Mouse (Mus musculus): ENCODE data around the gene Gm9857. TPM values are rescaled to one million over a fixed set of nuclear protein-coding genes. Genes with fewer than 3 reads are reported as not detected.

The Gm9857 gene
- polyA plus RNA-seq, 1 experiment = not detected

DNA sequence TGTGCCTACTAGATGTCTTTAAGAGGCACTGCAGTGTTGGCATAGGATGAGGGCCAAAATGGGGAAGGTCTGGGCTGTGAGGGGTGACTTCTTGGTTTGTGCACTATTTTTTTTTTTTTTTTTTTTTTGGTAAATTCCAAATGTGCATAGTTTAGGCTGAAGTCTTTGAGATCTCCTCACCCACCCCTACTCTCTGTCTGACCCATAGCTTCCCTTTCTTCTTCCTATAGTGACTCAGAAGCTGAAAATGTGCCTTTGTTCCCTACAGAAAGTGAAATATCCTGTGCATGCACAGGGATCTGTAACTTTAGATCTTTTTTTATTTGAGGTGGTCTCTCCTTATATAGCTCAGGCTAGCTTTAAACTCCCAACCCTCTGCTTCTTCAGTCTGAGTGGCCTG, 17.7 kb upstream of the Gm9857 start:
- no peak for TF ChIP-seq GATA1 (IDR thresholded peaks at IDR 0.05; ENCODE audit: low read length)

DNA sequence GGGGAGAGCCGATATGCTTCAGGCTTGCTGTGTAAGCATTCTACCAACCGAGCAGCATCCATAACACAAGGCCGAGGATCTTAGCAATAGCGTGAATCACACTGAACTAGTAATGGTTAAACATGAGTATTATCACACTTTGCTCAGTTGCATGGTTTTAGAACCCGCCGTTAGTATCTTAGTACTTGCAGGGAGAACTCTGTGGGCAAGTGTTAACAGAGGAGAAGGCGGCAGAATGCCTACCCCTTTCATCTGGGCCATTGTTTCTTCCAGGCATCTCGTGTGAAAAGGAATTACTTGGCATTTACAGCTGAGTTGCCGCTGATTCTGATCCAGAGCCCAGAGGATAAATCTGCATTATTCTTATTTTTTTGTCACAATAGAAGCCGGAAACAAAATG, 751 bp upstream of the Gm9857 start:
- no peak for TF ChIP-seq GATA1 (IDR thresholded peaks at IDR 0.05; ENCODE audit: low read length)

DNA sequence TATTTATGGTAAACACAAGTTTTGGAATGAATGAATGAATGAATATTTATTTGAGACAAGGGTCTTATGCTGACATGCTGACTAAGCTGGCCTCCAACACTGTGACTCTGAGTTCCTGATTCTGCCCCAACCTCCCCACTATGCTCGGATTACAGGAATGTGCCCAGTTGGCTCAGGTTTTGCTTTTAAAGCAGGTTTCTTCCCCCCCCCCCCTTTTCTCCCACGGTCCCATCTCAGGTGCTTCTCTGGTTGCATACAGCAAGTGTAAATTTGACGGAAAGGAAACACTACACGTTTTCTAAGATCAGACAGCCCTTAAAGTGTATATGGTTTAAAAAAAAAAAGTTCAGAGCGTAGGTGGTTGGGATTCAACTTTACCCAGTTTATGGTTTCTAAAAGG, 672 bp downstream of the Gm9857 start, which contains the start of gene Henmt1:
Gene Henmt1, plus strand, starts transcription at position 301 of the 400 bp plus-strand sequence.
- no peak for TF ChIP-seq GATA1 (IDR thresholded peaks at IDR 0.05; ENCODE audit: low read length)

DNA sequence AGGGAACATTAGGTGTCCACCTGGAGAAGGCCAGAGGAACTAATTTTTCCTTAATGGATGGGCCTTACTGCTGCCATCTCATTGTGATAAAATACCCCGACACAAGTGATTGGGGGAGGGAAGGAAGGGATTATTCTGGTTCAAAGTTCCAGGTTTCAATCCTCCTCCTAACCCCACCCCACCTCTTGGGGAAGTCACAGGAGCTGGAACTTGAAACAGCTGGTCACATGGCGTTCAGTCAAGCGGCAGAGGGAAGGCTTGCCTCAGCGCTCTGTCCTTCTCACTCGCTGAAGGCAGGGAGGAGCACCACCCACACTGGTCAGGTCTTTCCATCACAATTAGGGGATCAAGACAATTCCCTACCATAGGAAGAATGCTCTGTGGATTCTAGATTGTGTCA, 1.6 kb downstream of the Gm9857 start:
- no peak for TF ChIP-seq GATA1 (IDR thresholded peaks at IDR 0.05; ENCODE audit: low read length)

DNA sequence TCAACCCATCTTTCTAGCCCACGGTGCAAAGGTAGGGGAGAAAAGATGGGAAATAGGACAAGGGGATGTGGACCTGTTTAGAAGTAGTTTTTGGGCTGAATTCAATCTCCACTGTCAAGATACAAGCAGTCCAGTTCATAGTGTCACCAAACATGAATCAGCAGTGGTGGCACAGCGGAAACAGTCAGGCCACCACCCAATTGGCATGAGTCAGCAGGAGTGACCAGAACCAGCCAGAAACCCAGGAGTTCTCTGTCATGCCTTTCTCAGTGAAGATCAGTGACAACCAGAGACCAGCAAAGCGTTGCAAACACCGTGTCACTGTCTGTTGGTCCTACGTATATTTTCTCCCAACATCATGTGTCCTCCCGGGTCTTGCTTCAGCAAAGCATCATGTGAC, 6.7 kb downstream of the Gm9857 start:
- no peak for TF ChIP-seq GATA1 (IDR thresholded peaks at IDR 0.05; ENCODE audit: low read length)

DNA sequence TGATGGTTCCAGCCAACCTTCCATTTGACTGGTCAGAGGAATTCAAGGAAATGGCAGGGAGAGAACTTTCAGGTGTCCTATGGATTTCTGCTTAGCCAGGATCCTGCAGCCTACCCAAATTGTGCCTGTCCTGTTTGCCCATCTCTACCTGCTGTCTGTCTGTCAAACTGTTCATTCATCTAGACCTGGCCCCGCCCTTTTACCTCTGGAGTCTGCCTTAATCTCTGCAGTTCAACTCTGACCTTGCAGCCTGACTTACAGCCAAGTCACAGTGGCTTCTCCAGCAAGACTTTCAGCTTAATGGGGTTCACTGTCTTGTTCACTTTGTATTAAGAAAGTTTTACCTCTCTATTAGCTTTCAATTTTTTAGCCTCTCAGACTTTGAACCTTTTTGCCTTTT, 13.9 kb downstream of the Gm9857 start:
- no peak for TF ChIP-seq GATA1 (IDR thresholded peaks at IDR 0.05; ENCODE audit: low read length)

DNA sequence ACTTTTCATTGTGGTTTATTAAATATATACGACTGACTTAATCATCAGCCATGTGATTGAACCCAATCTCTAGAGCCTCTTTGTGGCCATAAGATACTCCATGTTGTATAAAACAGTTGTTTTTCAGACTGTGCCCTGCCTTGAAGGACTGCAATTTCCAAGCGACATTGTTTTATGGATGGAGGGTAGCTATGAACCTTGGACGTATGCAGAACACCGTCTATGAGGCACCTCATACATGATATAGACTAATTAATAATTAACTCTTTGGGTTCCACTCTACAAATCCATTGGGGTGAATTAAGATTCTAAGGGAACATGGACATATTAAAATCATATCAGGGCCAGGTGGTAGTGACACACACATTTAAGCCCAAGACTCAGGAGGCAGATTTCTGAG, 14.6 kb downstream of the Gm9857 start:
- TF ChIP-seq GATA1 (IDR thresholded peaks at IDR 0.05; ENCODE audit: low read length) = no peak

DNA sequence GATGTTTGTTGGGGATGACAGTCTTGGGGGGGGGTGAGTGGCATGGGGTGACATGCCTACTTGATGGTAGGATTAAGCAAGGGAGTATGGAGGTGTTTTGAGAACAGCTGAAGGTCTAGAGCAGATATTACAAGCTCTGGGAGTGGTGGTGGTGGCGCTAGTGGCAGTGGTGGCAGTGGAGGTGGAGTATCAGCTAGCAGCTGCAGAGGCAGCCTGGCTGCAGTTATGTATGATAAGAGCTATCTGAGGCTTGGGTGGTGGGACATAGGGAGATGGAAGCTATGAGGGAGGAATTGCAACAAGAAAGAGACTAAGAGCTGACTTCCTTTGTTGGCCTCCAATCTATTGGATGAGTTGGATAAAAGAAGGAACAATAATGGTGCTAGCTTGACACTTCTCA, 18.4 kb downstream of the Gm9857 start:
- no peak for TF ChIP-seq GATA1 (IDR thresholded peaks at IDR 0.05; ENCODE audit: low read length)

DNA sequence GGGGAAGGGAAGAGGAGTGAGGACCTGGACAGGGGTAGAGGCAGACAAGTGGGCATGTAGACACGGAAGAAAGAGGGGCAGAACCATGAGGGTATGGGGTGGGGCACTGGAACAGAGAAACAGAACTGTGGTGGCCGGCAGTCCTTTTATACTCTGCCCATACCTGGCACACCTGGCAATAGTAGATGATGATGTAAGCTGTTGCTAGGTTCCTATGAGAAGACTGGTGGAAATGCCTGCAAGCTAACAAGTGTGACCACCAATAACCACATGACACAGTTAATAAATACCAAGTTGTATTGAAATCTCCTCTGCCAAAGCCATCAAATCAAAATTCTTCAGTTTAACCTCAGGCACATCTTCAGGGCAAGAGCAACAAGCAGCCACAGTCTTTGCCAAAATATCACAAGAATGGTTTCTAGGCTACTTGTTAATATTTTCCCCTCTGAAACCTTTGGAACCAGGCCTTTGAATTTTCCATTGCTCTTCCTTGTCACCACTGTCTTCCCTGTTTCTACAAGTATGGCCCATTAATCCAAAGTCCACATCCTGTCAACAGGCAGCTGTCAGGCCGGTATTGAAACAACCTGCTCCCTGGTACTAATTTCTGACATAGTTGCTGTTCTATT, 19.7 kb downstream of the Gm9857 start:
- TF ChIP-seq GATA1 (IDR thresholded peaks at IDR 0.05; ENCODE audit: low read length) = no peak

DNA sequence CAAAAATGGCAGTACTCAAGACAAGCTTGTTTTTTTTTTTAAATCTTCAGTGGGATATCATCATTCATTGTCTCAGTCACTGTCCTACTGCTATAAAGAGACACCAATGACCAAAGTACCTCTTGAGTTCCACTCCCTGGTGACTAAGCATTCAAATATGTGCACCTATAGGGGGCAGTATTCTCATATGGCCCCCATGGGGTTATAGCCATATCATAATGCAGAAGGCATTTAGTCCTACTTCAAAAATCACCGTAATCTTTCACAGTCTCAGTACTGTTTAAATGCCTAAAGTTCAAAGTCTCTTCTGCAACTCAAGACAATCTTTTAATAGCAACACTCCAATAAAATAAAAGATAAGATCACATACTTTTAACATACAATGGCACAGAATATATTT, 21.4 kb downstream of the Gm9857 start:
- no peak for TF ChIP-seq GATA1 (IDR thresholded peaks at IDR 0.05; ENCODE audit: low read length)

DNA sequence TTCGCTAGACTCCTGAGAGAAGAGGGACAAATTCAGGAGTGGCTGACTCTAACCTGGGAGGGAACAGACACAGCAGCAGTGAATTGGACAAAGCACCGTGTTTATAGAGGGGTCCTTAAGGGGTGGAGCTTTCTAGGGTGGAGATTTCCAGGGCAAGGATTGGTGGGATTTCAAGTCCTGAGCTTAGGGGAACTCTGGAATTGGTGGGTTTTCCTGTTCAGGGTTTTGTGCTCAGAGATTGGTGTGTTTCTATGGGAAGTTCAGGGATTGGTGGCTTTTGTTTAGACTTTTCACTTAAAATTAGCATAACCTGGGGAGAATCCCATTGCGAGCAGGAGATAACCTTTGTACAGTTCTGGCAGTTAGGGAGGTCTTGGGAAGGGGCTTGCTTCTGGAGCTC, 22.3 kb downstream of the Gm9857 start:
- TF ChIP-seq GATA1 (IDR thresholded peaks at IDR 0.05; ENCODE audit: low read length) = no peak

DNA sequence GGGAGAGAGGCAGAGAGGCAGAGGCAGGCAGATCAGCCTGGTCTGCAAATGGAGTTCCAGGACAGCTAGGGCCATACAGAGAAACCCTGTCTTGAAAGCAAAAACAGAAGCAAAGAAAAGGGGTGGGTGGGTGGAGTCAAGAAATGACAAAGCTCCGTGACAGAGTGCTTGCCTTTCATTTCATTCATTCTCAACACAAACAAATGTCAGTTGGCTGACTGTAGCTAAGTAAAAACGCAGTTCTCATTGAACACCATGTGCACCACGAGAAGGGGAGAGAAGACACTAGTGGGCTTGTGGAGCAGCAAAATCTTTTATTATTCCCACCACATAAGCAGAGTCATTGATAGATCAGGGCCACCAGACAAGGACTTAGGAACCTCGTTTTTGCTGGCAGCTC, 23.4 kb downstream of the Gm9857 start:
- no peak for TF ChIP-seq GATA1 (IDR thresholded peaks at IDR 0.05; ENCODE audit: low read length)

DNA sequence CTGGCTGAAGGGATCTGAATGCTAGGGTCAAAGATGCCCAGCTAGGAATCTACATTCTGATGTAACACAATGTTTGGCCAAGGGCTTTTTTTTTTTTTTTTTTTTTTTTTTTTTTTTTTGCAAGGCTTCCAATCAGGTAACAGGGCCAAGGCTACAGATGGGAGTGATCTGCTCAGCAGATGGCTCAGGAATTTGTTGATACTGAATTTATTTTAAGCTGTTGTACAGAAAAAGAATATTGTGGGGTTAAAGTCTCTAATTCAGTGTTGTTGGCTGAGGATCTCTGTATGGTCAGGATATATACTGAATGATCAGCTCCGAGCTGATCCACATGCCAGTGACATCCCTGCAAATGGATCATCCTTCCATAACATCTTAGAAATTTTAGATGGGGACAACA, 24.2 kb downstream of the Gm9857 start:
- TF ChIP-seq GATA1 (IDR thresholded peaks at IDR 0.05; ENCODE audit: low read length) = no peak

DNA sequence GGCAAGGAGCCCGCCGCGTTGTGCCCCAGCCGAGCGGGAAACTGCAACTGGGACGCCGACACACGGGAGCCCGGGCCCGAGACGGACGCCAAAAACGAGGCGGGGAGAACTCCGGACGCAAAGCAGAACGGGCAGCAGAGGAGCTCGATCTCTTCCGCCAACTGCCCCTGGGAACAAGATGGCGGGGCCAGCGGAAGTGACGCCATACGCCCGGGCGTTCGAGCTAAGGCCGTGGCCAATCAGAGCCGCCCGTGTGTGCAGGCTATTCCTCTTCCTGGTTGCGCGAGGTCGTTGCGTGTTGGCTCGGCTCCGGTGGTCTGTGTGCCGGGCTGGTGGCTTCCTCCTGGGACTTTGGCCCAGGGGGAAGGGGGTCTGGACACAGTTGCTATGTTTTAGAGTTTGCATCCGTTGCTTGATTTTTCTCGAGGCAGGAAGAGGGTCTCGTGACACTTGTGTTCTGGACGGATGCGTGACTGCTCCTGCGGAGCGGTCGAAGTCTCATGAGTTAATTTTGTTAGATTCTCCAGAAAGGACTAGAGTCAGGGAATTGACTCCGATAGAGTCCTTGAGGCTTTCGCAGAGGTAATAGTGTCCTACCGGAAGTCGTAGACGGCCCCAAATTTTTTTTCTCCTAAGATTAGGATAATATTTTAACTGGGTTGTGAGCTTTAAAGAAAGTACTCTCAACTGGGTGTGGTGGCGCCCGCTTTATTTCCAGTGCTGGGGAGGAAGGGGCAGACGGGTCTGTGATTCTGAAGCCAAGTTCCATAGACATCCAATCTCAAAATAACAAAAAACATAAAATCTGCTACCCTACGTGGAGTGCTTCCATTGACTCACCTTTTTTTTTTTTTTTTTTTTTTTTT, 28.5 kb downstream of the Gm9857 start, which contains the start of gene Prpf38b:
Gene Prpf38b, minus strand, starts transcription at position 180 of the 866 bp plus-strand sequence.
- no peak for TF ChIP-seq GATA1 (IDR thresholded peaks at IDR 0.05; ENCODE audit: low read length)

DNA sequence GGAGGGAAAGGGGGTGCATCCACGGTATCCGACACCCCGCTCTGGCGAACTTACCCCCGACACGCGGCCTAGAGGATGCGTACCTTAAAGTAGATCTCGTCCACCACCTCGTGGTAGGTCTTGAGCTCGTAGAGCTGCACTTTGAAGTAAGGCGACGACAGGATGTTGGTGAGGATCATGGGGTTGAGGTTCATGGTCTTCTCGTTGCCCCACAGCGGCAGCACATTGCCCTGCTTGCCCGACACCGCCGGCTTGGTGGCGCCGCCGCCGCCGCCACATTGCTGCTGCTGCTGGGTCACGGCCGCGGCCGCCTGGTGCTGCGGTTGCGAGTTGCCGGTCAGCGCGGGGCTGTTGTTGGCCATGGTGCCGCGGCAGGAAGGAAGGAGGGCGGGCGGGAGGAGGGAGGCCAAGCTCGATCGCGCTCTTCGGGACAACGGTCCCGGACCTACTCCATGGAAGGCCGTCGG, 29.1 kb downstream of the Gm9857 start:
- no peak for TF ChIP-seq GATA1 (IDR thresholded peaks at IDR 0.05; ENCODE audit: low read length)

DNA sequence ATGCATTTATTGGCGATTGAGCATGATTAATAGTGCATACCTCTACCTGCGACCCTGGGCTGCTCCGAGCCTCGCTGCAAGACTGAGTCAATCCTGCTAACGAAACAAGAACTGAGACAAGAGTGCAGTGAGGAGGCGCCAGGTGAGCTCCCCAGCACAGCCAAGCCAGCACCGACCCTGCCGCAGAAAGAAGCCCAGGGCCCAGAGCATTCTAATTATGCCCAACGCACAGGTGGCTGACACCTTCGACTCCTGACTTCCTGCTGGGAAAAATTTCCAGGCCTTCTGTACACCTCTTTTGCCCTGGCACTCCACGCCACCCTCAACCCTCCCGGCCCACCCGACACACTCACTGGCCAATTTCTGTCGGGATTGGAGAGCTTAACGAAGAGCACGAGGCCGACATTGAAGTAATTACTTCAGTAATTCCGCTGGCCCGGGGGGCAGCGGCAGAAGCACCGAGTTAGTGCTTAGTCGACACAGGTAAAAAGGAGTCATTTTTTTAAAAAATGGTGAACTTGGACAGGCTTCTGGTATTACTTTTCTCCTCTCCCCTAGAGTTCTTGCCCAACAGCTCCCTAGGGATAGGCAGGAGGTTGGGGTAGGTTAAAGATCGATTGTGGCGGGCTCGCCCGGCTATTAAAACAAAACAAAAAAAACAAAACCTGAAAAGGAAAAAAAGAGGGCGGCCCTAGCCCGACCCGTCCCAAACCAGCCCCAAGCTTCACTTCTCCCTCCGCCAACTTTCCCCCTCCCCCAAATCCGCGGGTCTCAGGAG, 29.8 kb downstream of the Gm9857 start:
- no peak for TF ChIP-seq GATA1 (IDR thresholded peaks at IDR 0.05; ENCODE audit: low read length)
